Mouse (Mus musculus): Measurements from ENCODE around the gene Dennd1a.
A peak's percentile ranks its signal among the peaks of the same experiment; 100 is the strongest.

Dennd1a gene

DNA sequence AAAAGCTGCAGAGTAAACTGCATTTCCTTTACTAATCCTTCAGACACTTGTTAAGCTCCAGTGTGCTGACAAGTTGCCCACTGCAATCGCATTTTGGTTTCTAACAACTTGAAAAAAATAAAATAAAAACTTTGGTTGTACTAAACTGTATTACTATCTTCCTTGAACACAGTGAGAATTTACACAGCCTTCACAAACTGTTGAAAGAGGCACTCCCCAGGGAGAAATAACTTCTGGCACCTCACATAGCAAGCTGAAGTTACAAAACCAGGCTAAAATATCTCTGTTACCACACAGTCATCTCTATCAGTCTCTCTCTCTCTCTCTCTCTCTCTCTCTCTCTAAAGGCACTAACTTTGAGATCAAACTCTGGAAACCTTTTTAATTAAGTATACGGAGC lies 63.4 kb downstream of the Dennd1a start:
- DNase-seq, result peak; percentile 90

DNA sequence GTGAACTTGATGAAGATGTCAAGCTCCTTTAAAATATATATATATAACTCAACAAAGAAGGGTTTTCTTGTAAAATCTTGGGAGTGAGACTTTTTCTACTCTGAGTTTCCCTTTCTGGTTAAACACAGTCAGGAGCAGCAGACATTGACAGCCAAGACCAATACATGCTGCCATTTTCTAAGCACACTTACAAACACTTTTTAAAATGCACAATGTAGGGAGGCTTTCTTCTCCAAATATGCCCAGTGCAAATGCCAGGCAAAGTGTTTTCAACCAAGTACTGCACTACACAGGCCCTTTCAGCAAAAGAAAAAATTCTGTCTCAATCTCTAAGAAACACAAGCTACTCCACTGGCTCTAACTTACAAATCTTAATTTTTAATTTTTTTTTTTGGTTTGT lies 65.7 kb downstream of the Dennd1a start:
- no peak for DNase-seq

DNA sequence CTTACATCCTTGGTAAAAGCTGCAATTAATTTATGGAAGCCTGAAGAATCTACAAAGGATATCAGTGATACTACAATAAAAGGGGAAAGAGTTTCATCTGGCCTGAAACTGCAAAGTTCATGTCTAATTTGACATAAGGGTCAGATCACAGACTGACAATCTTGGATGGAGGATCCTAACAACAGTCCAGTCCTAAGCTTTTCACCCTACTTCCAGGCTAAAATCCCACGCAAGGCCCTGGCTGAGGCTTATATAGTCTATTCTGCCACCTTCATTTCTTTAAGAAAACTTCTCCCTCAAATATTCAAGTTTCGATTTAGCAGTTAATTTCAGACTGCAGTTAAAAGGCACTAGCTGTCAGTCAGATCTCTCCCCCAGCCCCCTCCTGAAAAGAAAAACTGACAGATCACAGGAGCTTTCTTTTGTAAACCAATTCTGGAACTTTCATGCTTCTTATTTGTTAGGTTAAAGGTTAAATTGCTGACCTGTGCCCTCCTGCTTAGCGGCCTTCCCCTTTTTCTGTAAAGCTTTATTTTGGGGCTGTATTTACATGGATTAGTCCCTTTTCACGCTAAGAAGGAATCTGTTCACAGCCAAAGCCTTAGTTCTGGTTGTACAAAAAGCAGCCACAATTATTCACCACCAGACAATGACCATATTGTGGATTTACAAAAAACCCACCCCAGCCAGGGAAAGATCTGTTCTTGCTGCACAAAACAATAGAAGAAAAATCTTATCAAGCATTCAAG lies 66.3 kb downstream of the Dennd1a start:
- no peak for DNase-seq

DNA sequence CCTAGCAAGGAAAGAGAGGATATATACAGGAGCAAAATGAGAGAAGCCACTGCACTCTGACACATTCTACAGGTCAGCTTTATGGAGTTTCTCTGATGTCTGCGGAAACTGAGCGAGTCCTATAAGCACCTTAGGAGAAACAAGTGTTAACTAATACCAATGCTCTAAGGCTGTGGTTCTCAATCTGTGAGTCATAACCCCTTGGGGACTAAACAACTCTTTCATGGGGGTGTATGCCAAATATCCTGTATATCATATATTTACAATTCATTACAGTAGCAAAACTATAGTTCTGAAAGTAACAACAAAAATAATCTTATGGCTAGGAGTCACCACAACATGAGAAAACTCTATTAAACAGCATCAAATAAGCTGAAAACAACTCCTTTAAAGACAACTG lies 67.5 kb downstream of the Dennd1a start:
- DNase-seq, result no peak

DNA sequence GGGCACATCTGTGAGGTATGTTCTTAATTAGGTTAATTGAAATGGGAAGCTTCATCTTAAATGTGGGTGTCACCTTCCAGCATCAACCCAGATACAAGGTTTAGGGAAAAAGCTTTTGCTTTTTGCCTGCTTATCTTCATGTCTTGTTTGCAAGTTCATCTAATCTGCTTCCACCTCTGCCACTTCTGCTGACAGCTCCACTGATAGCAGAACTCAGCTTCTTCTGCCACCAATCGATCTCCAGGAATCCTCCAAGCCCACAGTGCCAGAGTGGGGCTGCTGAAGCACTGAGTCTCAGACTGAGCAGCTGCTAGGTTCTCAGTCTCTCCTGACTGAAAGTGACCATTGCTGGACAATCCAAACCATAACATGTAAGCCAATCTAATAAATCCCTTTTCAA lies 74.1 kb downstream of the Dennd1a start:
- no peak for DNase-seq

DNA sequence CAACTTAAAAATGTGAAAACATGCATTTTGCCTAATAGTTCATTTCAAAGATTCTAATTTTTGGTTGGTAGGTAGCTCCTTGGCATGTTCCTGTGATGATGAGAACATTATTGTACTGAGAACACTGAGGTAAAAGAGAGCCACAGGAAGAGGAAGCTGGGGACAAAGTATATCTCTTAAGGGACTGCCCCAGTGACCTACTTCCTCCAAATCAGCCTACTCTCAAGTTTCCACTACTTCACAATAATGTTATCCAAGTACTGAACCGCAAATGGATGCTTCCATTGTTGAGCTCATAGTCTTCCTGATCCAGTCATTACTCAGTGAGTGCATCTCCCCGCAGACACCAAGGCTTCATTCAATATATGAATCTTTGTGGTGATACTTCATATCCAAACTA lies 75.8 kb downstream of the Dennd1a start:
- DNase-seq, result no peak

DNA sequence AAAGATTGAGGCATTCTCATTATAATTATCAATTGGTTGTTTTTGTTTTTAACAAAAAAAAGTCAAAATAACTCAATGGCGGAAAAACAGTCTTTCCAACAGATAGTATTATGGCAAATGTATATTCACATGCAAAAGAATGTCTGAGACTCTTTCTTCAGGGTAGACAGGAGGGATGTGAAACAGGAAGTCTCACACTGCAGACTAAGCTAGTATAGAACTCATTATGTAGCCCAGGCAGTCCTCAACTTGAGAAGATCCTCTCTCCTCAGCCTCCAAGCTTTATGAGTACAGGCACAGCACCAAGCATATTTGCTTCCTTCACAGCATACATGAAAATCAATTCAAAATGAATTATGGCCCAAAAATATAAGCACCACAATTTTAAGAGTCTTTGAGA lies 79.4 kb downstream of the Dennd1a start:
- no peak for DNase-seq

DNA sequence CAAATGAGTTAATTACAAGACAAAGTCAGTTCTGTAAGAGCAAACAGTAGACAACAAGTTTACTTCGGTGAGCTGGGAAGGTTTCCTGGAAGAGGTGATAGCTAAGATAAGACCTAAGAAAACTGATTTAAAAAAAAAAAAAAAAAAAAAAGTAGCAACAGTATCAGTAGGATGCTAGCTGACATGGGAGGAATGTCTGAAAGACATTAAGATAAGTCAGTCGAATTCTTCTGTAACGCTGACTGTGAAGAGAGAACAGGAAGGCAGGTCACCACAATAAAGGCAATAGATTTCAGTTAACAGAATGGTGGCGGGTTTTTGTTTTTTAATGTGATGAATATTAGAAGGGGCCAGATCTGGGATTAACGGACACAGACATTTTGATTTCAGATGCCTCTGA lies 81.9 kb downstream of the Dennd1a start:
- DNase-seq, result no peak

DNA sequence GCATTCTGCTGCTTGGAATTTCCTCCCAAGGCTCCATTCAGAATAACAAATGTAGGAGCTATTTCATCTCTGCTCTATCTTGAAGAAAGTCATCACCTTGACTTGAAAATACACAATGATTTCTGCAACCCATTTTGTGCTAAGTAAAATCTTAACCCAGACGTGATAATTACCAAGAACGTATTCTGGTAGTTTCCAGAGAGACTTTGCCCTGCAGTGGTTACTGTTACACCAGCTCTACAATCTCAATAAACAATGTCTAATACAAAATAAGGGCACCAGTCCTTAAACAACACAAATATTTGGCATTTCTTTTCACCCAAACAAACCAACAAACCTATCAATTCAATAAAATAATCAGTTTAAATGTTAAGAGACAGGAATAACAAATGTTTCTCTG lies 82.5 kb downstream of the Dennd1a start:
- DNase-seq, result no peak

DNA sequence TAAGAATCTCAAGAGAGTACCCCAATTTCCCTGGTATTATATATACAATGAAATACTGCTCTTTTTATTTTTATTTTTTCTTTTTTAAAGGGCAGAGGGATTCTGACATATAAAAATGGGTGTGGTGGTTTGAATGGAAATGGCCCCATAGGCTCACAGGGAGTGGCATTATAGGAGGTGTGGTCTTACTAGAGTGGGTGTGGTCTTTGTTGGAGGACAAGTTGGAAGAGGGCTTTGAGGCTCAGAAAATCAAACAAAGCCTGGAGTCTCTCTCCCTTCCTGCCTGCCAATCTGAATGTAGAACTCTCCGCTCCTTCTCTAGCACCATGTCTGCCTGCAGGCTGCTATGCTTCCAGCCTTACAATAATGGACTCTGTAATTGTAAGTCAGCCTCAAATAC lies 89.1 kb downstream of the Dennd1a start:
- no peak for DNase-seq

DNA sequence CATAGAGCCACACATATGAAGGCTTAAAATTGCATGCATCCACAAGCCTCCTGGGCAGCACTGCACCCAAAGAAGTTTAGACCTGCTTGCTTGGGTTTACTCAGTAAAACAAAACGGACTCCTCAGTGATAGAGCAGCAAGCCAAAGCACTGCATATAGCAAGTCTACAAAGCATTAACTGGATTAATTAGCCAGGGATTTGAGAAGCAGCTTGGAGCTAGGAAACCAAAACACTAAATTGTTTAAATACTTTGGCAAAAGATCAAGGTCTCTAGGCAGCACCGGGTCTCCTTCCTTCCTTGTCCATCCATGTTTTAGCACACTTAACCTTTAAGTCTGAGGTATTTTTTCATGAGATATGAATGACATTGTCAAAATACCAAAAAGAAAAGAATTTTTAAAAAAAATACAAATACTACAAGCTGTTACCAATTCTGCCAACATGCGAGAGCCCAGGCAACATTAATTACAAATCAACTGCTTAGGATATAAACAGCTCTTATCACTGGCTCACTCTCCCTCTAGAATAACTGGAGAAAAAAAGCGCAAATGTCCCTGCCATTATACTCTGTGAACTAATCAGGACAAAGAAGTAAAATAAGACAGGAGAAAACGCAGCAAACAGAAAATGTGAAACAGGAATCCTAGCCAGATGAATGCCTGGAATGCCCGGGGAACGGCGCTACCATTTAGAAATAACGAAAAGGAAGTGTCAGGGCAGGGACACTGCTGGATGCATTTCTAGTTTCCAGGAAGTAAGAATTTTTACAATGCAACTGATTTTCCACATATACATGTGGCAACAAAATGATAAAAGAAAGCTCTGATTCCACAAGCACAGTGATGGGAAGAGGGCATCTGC lies 90.8 kb downstream of the Dennd1a start:
- DNase-seq, result no peak

DNA sequence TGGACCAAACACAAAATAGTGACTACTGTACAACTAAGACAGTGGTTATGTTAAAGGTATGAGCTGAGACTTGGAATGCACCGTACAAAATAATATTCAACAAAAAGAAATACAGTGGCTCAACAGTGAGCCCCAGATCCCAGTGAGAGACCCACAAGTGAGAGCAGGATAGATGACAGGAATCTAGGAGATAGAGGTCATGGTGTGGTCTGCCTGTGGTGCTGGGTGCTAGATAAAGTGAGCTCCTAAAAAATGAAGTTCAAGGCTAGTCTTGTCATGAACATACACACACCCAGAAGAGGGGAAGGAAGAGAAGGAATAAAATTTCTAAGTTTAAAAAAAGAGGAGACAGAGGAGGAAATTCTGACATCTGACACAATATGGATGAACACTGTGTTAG lies 95.2 kb downstream of the Dennd1a start:
- DNase-seq, result no peak

DNA sequence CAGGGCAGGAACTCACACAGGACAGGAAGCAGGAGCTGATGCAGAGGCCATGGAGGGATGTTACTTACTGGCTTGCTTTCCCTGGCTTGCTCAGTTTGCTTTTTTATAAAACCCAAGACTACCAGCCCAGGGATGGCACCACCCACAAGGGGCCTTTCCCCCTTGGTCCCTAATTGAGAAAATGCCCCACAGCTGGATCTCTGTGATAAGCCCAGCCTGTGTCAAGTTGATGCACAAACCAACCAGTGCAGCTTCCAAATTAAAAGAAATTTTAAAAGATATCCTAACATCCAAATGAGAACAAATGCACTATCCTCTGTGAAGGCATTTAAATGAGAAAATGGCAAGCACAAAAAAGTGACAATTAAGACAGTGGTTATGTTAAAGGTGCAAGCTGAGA lies 95.6 kb downstream of the Dennd1a start:
- no peak for DNase-seq

DNA sequence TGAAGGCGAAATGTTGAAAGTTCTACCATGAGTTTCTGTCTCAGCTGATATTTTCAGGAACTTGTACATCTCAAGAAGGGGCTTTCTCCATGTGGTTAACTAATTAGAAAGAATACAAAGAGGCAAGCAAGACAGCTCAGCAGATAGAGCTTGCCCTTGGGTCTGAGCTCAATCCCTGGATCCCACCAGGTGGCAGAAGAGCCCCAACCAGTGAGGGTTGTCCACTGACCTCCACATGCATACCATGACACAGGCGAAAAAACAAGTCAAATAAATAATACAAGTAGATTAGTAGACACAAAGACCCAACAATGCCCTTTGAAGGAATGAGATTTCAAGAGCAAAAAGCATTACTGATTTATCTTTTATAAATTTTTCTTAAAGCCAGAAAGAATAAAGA lies 100.8 kb downstream of the Dennd1a start:
- DNase-seq, result no peak

DNA sequence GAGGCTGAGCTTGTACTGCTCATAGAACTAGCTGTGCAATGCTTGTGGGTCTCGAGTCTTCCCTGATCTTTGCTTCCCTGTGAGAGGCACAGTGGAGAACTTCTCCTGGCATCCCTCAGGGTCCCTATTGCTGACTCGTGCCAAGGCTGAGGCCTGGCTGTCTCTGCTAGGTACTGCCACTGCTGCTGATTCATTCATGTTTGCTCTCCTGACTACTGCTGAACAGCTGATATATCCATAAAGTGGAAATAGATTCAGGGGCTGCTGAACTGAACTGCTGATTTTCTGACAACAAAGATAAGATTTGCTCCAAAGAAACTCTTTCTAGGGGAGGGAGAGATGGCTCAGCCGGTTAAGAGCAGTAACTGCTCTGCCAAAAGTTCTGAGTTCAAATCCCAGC lies 102.2 kb downstream of the Dennd1a start:
- DNase-seq, result no peak

DNA sequence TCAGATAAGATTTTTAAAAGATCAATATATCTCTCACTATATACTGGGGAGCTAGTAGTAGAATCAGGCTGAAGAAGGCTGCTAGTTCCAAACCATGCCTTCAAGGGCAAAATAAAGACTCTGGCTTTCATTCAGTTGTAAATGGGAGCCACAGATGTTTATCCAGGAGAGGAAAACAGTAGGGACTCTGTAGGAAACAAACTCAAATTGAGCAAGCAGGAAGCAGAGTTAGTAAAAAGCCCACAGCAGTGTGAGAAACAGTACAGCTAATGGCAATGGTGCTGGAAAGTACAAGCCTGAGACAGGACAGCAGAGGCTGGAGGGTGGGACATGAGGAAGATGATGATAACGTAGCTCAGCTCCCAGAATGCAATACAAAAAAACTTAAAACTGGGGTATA lies 103.3 kb downstream of the Dennd1a start:
- DNase-seq, result no peak

DNA sequence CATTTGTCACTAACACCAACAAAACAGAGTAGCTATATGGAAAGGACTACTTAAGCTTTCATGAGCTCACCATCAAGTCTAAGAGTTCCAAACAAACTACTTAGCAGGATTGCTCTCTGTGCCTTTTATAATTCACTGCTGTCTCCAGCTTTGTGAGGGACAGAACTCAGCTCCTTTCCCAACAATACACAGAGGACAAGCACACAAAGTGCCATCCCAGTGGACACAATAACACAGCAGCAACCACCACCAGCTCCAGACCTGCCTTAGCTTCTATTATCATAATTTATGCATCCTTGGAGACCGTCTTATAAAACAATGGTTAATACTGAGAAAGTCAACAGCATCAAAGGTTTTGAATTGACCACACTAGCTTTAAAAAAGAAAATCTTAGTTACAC lies 104.9 kb downstream of the Dennd1a start:
- DNase-seq, result no peak

DNA sequence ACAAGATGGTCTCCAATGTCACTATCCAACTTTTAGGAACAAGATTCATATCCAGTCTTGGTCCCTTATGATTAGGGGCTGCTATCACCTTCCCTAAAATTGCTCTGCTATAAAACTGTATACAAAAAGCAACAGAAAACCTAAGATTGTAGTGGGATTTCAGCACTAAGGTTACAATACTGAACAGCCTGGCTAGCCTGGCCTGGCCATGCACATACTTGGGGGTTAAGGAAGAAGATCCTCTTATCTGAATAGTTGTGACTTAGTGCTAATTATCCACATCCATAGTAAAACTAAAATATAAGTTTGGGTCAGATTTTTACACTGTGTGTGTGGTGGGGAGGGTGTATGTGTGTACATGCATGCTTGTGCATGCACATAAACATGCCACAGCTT lies 109.6 kb downstream of the Dennd1a start:
- DNase-seq, result no peak

DNA sequence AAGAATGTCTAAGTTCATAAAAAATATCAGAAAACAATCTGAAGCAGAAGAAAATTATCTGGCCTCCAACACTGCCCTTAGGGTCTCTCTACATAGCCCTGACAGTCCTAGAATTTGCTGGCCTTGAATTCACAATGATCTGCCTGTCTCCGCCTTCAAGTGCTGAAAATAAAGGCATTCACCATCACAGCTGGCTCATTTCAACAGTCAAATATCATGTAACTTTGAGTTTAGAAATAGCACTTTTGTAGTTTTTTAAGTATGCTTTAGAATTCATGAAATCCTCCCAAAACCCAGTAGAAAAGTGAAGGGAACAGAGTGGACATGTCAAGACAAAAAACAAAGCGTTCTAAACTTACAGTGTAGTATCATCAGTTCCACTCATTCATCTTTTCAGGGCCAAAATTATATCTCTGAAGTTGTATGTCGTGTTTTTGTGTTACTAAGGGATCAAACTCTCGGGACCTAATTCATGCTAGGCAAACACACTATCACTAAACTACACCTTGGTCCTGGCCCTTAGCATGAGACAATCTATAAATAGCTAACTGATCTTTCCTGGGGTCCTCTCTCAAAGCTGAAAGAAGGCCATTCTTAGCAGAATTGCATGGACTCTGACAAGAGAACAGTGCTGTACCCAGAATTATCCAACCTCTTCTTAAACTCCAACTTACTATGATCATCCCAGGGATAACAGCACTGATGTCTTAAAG lies 110.2 kb downstream of the Dennd1a start:
- no peak for DNase-seq

DNA sequence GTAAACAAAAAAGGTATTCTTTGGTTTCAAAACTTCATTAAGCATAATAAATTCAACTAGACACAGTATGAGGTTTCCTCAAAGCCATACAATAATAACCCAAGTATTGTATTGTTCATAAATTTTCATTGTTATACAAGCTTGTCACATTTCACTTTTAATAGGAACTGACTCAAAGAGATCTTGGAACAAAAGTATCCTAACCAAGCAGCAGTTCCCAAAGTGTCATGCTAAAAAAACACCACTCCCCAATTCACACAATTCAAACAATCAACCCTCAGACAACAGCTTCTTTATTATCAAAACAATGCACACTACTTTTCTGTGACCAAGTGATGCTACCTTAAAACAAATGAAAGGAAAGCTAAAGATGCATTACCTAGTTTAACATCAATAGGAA lies 111.9 kb downstream of the Dennd1a start:
- DNase-seq, result no peak

DNA sequence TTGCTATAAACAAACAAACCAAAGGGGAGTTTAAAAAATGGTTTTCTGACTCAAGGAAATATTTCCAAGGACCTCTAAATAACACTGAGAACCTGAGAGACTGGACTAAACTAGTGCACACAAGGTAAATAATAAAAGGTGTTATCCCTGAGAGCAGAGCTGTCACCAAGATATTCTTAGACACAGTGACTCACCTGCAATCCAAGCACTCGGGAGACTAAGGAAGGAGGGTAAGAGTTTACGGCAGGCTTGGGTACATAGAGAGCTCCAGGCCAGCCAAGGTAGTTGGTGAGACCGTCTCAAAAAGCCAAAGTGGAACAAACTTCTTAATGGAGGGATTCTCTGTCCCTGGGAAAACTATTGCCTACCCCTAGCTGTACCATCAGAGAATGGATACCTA lies 118.6 kb downstream of the Dennd1a start:
- peak; percentile 4 for DNase-seq

DNA sequence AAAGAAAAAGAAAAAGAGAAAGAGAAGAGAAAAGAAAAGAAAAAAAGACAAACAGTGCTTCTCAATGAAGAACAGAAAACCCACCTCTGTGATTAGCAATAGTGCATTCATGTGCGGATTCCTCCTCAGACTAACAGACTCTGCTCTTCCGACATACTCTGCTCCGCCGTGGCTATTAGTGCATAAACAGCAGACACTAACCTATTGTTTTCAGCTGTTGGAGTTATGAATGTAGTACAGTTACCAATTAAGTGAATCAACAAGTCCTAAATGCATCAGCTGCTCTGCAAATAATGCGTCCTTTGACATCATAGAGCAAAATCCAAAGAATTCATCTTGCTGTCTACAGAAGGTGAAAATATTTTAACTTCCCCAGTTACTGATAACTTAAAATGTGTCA lies 121.2 kb downstream of the Dennd1a start:
- DNase-seq, result no peak

DNA sequence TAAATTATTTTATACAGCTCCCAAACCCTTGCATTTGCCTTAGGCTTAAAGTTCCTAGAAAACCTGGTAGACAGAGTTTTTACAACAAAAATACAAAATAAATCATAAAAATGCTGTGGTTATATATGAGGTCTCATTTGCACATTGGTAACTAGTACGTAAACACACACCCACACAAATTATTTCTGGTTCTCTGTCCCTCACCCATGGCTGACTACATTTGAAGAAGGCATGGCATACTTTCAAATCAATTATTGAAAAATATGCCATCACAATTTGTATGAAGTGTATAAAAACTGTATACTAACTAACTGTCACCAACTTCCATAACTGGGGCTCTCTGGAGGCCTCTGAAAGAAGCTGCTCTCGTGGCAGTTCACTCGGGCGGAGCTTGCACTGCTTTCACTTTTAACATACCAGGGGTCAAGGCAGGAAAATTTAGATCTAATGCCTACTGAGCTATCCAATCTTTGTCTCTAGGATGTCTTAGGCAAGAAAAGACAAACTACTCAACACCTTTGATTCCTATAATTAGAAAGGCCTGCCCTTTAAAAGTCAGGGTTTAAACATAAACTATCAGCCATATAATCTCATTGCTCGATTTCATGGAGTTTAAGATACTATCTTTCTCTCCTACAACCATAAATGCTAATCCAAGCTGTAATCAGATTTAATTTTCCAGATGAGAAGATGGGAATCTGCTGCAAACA lies 122.7 kb downstream of the Dennd1a start:
- DNase-seq, result peak; percentile 90

Data from heart, adult 11 months (tissue).